In the genomic region with DNA sequence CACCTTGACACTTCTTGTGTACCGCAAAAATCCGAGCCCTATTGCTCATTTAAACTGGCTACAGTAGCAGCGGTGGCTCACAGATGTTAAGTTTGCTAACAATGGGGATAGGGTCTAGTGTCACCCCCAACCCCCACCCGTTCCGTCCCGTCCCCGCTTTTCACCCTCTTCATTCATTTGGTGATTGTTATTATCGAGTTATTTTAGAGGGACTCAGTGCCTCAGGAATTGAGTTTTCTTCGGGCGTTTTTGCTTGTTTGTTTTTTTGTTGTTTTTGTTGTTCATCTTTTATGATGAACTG, we compare ENCODE assay signal across 8 mouse cellular contexts. TPM values are rescaled to one million over a fixed set of nuclear protein-coding genes. Genes with fewer than 3 reads are reported as not detected.
DNase-seq lines count a peak whose midpoint lies in the region; ATAC-seq lines count a peak whose summit lies in the region.

No protein-coding gene starts in this region.

- H3K36me3 ChIP-seq in lung, embryonic 15.5 days = peaks cover 19% of the 10 kb centered on the region
- peaks cover 16% of the 10 kb centered on the region for H3K36me3 ChIP-seq in embryonic facial prominence, embryonic 15.5 days
- H3K36me3 ChIP-seq in intestine, embryonic 15.5 days = peaks cover 6% of the 10 kb centered on the region; the same call in 1 of the 2 replicates
- H3K36me3 ChIP-seq in neural tube, embryonic 14.5 days (ENCODE audit: control insufficient read depth, insufficient read depth, low read length) = peaks cover 10% of the 10 kb centered on the region; the same call in 1 of the 2 replicates

- H3K4me2 ChIP-seq in lung, embryonic 15.5 days = peak overlapping the region; percentile 70
- H3K4me2 ChIP-seq in embryonic facial prominence, embryonic 15.5 days (replicated peaks) = peak overlapping the region; percentile 54
- peak overlapping the region; percentile 59 for H3K4me2 ChIP-seq in intestine, embryonic 15.5 days (replicated peaks)
- H3K4me2 ChIP-seq in neural tube, embryonic 14.5 days (ENCODE audit: low read depth, low read length) = peak overlapping the region; percentile 55

- H3K9me3 ChIP-seq in lung, embryonic 15.5 days = no peaks in the 10 kb centered on the region
- no peaks in the 10 kb centered on the region for H3K9me3 ChIP-seq in embryonic facial prominence, embryonic 15.5 days (replicated peaks)
- H3K9me3 ChIP-seq in intestine, embryonic 15.5 days = no peaks in the 10 kb centered on the region
- no peaks in the 10 kb centered on the region for H3K9me3 ChIP-seq in neural tube, embryonic 14.5 days (ENCODE audit: control insufficient read depth, low read length)

- H3K9ac ChIP-seq in lung, embryonic 15.5 days = peak overlapping the region; percentile 79
- H3K9ac ChIP-seq in embryonic facial prominence, embryonic 15.5 days = peak overlapping the region; percentile 70
- peak overlapping the region; percentile 84 for H3K9ac ChIP-seq in intestine, embryonic 15.5 days
- peak overlapping the region; percentile 82 for H3K9ac ChIP-seq in neural tube, embryonic 14.5 days (replicated peaks; ENCODE audit: low read depth, low read length)

- 2% methylated on average over 10 of the region's 10 CpGs for WGBS in lung, embryonic 15.5 days
- under 1% methylated on average over 10 of the region's 10 CpGs for WGBS in embryonic facial prominence, embryonic 15.5 days
- under 1% methylated on average over 10 of the region's 10 CpGs for WGBS in intestine, embryonic 15.5 days
- 2% methylated on average over 10 of the region's 10 CpGs for WGBS in neural tube, embryonic 14.5 days

- no peaks in the 10 kb centered on the region for H3K27me3 ChIP-seq in lung, embryonic 15.5 days
- no peaks in the 10 kb centered on the region for H3K27me3 ChIP-seq in embryonic facial prominence, embryonic 15.5 days
- H3K27me3 ChIP-seq in intestine, embryonic 15.5 days (replicated peaks) = no peaks in the 10 kb centered on the region
- no peaks in the 10 kb centered on the region for H3K27me3 ChIP-seq in neural tube, embryonic 14.5 days (ENCODE audit: control insufficient read depth, insufficient read depth, low read length)

- peaks cover 19% of the 10 kb centered on the region for H3K4me1 ChIP-seq in lung, embryonic 15.5 days
- H3K4me1 ChIP-seq in embryonic facial prominence, embryonic 15.5 days = 0 out of 2 replicates have a peak, but pooled peaks cover 6% of the 10 kb centered on the region
- H3K4me1 ChIP-seq in intestine, embryonic 15.5 days (replicated peaks) = peaks cover 4% of the 10 kb centered on the region; the same call in 1 of the 2 replicates
- no peaks in the 10 kb centered on the region; the same call in 1 of the 2 replicates for H3K4me1 ChIP-seq in neural tube, embryonic 14.5 days (ENCODE audit: control insufficient read depth, insufficient read depth, low read length)

- peak overlapping the region; percentile 68 for H3K4me3 ChIP-seq in lung, embryonic 15.5 days
- H3K4me3 ChIP-seq in embryonic facial prominence, embryonic 15.5 days (replicated peaks) = peak overlapping the region; percentile 92
- H3K4me3 ChIP-seq in intestine, embryonic 15.5 days (replicated peaks) = peak overlapping the region; percentile 87
- H3K4me3 ChIP-seq in neural tube, embryonic 14.5 days (ENCODE audit: low read depth, low read length) = peak overlapping the region; percentile 55

- ATAC-seq in lung, embryonic 15.5 days (ENCODE audit: borderline replicate concordance, extremely low read depth, low FRiP score, low TSS enrichment) = peak; percentile 10; the same call in 1 of the 2 replicates
- no peak for ATAC-seq in embryonic facial prominence, embryonic 15.5 days (ENCODE audit: insufficient number of reproducible peaks, low FRiP score, low TSS enrichment, low read depth)
- peak; percentile 8; the same call in 1 of the 2 replicates for ATAC-seq in intestine, embryonic 15.5 days
- ATAC-seq in neural tube, embryonic 14.5 days (ENCODE audit: low read depth) = peak; percentile 45

- H3K27ac ChIP-seq in lung, embryonic 15.5 days = peak overlapping the region; percentile 94
- H3K27ac ChIP-seq in embryonic facial prominence, embryonic 15.5 days (replicated peaks) = peak overlapping the region; percentile 93
- H3K27ac ChIP-seq in intestine, embryonic 15.5 days = peak overlapping the region; percentile 93
- peak overlapping the region; percentile 76 for H3K27ac ChIP-seq in neural tube, embryonic 14.5 days (ENCODE audit: low read depth, low read length)

- no peak for DNase-seq in lung, postnatal 4 days
- DNase-seq in ovary, postnatal 10 days (ENCODE audit: low spot score) = no peak
- no peak for DNase-seq in urinary bladder, postnatal 36 days (ENCODE audit: low spot score in 2 of 2)
- DNase-seq in right cerebral cortex, adult 18-20 months = no peak

RNA-seq across cellular contexts. Expression of a gene that starts 0.8 kb away (rescaled TPM):
- polyA plus RNA-seq in lung, embryonic 15.5 days (2015; fragmentation: Nextera tagmentation; extraction: Ambion mirVana) = 38.0 and 39.7 TPM in 2 replicates
- 25.0 and 25.5 TPM in 2 replicates for polyA plus RNA-seq in embryonic facial prominence, embryonic 15.5 days (2015; fragmentation: Nextera tagmentation; extraction: Ambion mirVana)
- polyA plus RNA-seq in intestine, embryonic 15.5 days (2015; fragmentation: Nextera tagmentation; extraction: Ambion mirVana) = 26.4 and 29.6 TPM in 2 replicates
- polyA plus RNA-seq in neural tube, embryonic 14.5 days (2014; fragmentation: Nextera tagmentation; extraction: Ambion mirVana) = 16.5 and 18.4 TPM in 2 replicates

RNA-seq across cellular contexts. Expression of a gene that starts 28.7 kb away (rescaled TPM):
- polyA plus RNA-seq in lung, embryonic 15.5 days (2015; fragmentation: Nextera tagmentation; extraction: Ambion mirVana) = 78.7 and 83.2 TPM in 2 replicates
- 81.5 and 89.9 TPM in 2 replicates for polyA plus RNA-seq in embryonic facial prominence, embryonic 15.5 days (2015; fragmentation: Nextera tagmentation; extraction: Ambion mirVana)
- polyA plus RNA-seq in intestine, embryonic 15.5 days (2015; fragmentation: Nextera tagmentation; extraction: Ambion mirVana) = 73.7 and 77.4 TPM in 2 replicates
- 86.7 and 89.0 TPM in 2 replicates for polyA plus RNA-seq in neural tube, embryonic 14.5 days (2014; fragmentation: Nextera tagmentation; extraction: Ambion mirVana)
